Mouse (Mus musculus) myocyte (in vitro differentiated cells): ENCODE data around the gene Anapc5.

ENCODE experiments used
- CEBPB ChIP-seq: IDR thresholded peaks from 2 replicates; pipeline ENCODE4 v1.6.1; 2011; ENCODE audit warnings: mild to moderate bottlenecking, moderate library complexity; ENCODE audit not compliant: poor library complexity, insufficient read depth, severe bottlenecking
- POLR2A ChIP-seq: IDR thresholded peaks from one replicate; pipeline ENCODE4 v1.6.1; 2011; ENCODE audit warnings: low read depth, mild to moderate bottlenecking, control low read depth, moderate library complexity; ENCODE audit not compliant: insufficient read length
- POLR2AphosphoS2 ChIP-seq: IDR thresholded peaks from one replicate; pipeline ENCODE4 v1.6.1; 2011; ENCODE audit warnings: low read depth, control low read depth; ENCODE audit not compliant: insufficient read length
- TCF3 ChIP-seq: IDR thresholded peaks from one replicate; pipeline ENCODE4 v1.6.1; 2011; ENCODE audit warnings: low read depth, control low read depth; ENCODE audit not compliant: insufficient read length
- USF1 ChIP-seq: IDR thresholded peaks from one replicate; pipeline ENCODE4 v1.6.1; 2011; ENCODE audit warnings: low read depth, mild to moderate bottlenecking, control low read depth, moderate library complexity

DNA sequence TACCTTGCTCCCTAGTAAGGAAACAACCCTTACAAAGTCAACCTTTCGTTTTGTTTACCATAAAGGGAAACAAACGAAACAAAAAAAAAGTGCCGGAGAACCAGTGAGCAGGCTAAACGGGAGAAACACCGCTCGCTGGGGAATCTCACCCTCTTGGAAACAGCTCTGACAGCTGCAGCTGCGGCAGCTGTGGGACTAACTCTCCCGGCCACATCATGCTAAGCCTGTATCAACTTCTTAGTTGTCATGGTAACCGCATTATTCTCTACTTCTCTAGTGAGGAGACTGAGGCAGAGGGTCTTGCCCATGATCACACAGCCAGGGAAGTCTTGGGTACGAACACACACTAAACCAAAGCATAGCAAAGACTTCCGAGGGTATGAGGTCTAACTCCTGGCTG is 47.4 kb downstream of the Anapc5 start:
- no peak for TF ChIP-seq USF1
- no peak for TF ChIP-seq POLR2A
- TF ChIP-seq CEBPB: no peak
- TF ChIP-seq POLR2AphosphoS2: no peak
- no peak for TF ChIP-seq TCF3
